Mouse (Mus musculus) liver, embryonic 16.5 days (tissue): Measurements from ENCODE around the gene Olfr847. TPM values are rescaled to one million over a fixed set of nuclear protein-coding genes. Genes with fewer than 3 reads are reported as not detected.

Source experiments
- ATAC-seq: fragments of 200-750 bp; cut with Nextera tagmentation; 2 replicates; pipeline ENCODE4 v1.8.0; 2017; ENCODE audit warnings: low read depth, mild to moderate bottlenecking, moderate number of reproducible peaks, moderate library complexity
- H3K27ac ChIP-seq: fragments of 300-500 bp; sonication (generic); 2 replicates; pipeline ENCODE4 v1.5.1; 2014; ENCODE audit warnings: mild to moderate bottlenecking, low read length
- H3K27me3 ChIP-seq: fragments of 300-500 bp; sonication (generic); 2 replicates; pipeline ENCODE4 v1.6.1; 2014; ENCODE audit warnings: low read depth, low read length, mixed read lengths; ENCODE audit not compliant: control insufficient read depth, insufficient read depth
- H3K36me3 ChIP-seq: fragments of 300-500 bp; sonication (generic); 2 replicates; pipeline ENCODE4 v1.6.1; 2014; ENCODE audit warnings: mild to moderate bottlenecking; ENCODE audit not compliant: control insufficient read depth, insufficient read depth
- H3K4me1 ChIP-seq: fragments of 300-500 bp; sonication (generic); 2 replicates; pipeline ENCODE4 v1.6.1; 2014; ENCODE audit warnings: low read depth, low read length, mixed read lengths; ENCODE audit not compliant: control insufficient read depth
- H3K4me2 ChIP-seq: fragments of 300-500 bp; sonication (generic); 2 replicates; pipeline ENCODE4 v1.6.1; 2014; ENCODE audit warnings: low read depth, low read length, mixed read lengths
- H3K4me3 ChIP-seq: fragments of 300-500 bp; sonication (generic); 2 replicates; pipeline ENCODE4 v1.5.1; 2014; ENCODE audit warnings: low read depth, mild to moderate bottlenecking, low read length
- H3K9ac ChIP-seq: fragments of 300-500 bp; sonication (generic); 2 replicates; pipeline ENCODE4 v1.6.1; 2014; ENCODE audit warnings: low read depth, low read length
- H3K9me3 ChIP-seq: fragments of 300-500 bp; sonication (generic); replicated peaks from 2 replicates; pipeline ENCODE4 v1.6.1; 2016; ENCODE audit warnings: low read length; ENCODE audit not compliant: control insufficient read depth
- WGBS: fragments of 180-500 bp; shearing (Covaris S2); extraction: QIAGEN DNeasy Blood & Tissue Kit; methylation state at CpG from one replicate; pipeline ENCODE4 v1.1.7; 2014; ENCODE audit not compliant: insufficient replicate concordance; 5-methylcytosine and 5-hydroxymethylcytosine counted together
- polyA plus RNA-seq: library from polyadenylated mRNA; unstranded; fragments of >200 nt; fragmentation: Nextera tagmentation; extraction: Ambion mirVana; gene quantifications from 2 replicates; pipeline ENCODE4 v1.2.1, GENCODE M21; 2015

Gene Olfr847
- polyA plus RNA-seq = not detected in 2 replicates

DNA sequence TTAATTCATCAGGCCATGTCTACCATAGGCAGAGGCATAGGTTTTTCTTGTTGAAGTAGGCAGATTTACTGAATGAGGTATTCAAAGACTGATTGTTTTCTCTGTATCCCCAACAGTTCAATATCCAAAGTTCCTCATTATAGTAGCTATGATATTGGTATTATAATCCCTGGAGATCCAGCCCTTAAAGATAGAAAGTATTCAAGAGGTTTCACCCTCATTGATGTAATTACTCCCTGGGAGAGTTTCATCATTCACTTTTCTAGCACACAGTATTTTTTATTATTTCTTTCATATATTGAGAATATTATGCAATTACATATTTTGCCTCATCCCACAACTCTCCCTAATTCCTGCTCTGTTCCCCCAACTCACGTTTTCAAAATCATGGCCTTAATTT lies at the start of gene Olfr847:
TSS of gene Olfr847 (minus strand) at position 101 of the 400 bp plus-strand sequence.
- H3K4me1 ChIP-seq = no peaks in the 10 kb centered on the region
- H3K4me2 ChIP-seq = no peak within 1 kb of the TSS
- H3K4me3 ChIP-seq = no peak within 1 kb of the TSS
- no peak for ATAC-seq
- no peaks in the 10 kb centered on the region for H3K9me3 ChIP-seq
- H3K27me3 ChIP-seq = no peaks in the 10 kb centered on the region
- WGBS = 35% methylated on average over 1 of the region's 1 CpGs
- H3K9ac ChIP-seq = no peak within 1 kb of the TSS
- no peaks in the 10 kb centered on the region for H3K36me3 ChIP-seq
- no peak within 1 kb of the TSS for H3K27ac ChIP-seq

DNA sequence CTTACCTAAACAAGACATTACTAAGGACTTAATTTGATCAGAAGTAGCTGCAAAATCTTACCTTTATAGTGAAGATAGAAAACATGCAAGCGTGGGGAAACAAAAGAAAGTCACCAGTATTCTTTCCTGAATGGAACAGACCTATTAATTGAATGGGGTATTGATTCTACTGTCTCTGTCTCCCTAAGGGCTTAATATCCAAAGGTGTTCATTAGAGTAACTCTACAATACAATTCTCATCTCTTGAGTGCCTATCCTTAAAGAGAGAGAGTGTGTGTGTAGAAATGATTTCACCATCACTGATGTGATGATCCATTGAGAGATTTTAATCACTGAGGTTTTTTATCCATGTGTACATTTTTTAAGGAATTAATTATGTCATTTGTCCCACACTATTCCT lies 14.6 kb downstream of the Olfr847 start, which contains the start of gene Olfr846:
TSS of gene Olfr846 (minus strand) at position 101 of the 400 bp plus-strand sequence.
- no peak for ATAC-seq
- no peaks in the 10 kb centered on the region for H3K27me3 ChIP-seq
- no peak within 1 kb of the TSS for H3K9ac ChIP-seq
- no peaks in the 10 kb centered on the region for H3K36me3 ChIP-seq
- no peak within 1 kb of the TSS for H3K4me2 ChIP-seq
- H3K4me1 ChIP-seq = no peaks in the 10 kb centered on the region
- H3K4me3 ChIP-seq = no peak within 1 kb of the TSS
- 26% methylated on average over 1 of the region's 1 CpGs for WGBS
- no peaks in the 10 kb centered on the region for H3K9me3 ChIP-seq
- no peak within 1 kb of the TSS for H3K27ac ChIP-seq

DNA sequence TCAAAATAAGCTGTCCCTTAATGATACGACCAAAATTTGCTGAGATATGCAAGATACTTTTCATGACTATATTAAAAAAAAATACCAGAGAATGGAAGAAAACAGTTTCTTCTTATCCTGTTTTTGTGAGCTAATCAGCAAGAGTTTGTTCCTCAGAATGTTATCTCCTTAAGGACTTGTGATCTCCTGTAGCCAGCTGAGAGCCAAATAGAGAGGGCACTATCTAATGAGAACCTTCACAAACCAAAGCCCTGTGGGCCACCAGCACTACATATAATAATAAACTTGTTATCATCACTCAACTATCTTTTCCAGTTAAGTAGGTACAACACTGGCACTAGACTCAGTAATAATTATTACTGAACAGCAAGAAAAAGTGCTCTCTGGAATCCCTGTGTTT lies 42.3 kb downstream of the Olfr847 start, which contains the start of gene Olfr845:
TSS of gene Olfr845 (plus strand) at position 301 of the 400 bp plus-strand sequence.
- no peak within 1 kb of the TSS for H3K4me3 ChIP-seq
- ATAC-seq = no peak
- H3K9ac ChIP-seq = no peak within 1 kb of the TSS
- no peaks in the 10 kb centered on the region for H3K9me3 ChIP-seq
- no peaks in the 10 kb centered on the region for H3K27me3 ChIP-seq
- no peaks in the 10 kb centered on the region for H3K36me3 ChIP-seq
- WGBS = 38% methylated on average over 1 of the region's 1 CpGs
- H3K4me2 ChIP-seq = no peak within 1 kb of the TSS
- no peak within 1 kb of the TSS for H3K27ac ChIP-seq
- H3K4me1 ChIP-seq = no peaks in the 10 kb centered on the region

Other genes starting within 250 kb of the Olfr847 start
- not detected in 2 replicates for gene Olfr837, start 242.4 kb downstream of the Olfr847 start, polyA plus RNA-seq
- gene Olfr839-ps1, start 201.4 kb downstream of the Olfr847 start, polyA plus RNA-seq = not detected in 2 replicates
- gene Olfr843, start 126.7 kb downstream of the Olfr847 start, polyA plus RNA-seq = not detected in 2 replicates
- gene Olfr844, start 62.3 kb downstream of the Olfr847 start, polyA plus RNA-seq = not detected in 2 replicates
- gene Olfr845, start 42.2 kb downstream of the Olfr847 start, polyA plus RNA-seq = not detected in 2 replicates
- gene Olfr846, start 14.7 kb downstream of the Olfr847 start, polyA plus RNA-seq = not detected in 2 replicates
- not detected in 2 replicates for gene Olfr849, start 61.6 kb upstream of the Olfr847 start, polyA plus RNA-seq
- not detected in 2 replicates for gene Olfr850, start 99.6 kb upstream of the Olfr847 start, polyA plus RNA-seq
- not detected in 2 replicates for gene Olfr851, start 114.6 kb upstream of the Olfr847 start, polyA plus RNA-seq
- not detected in 2 replicates for gene Olfr853, start 162.4 kb upstream of the Olfr847 start, polyA plus RNA-seq
- not detected in 2 replicates for gene Olfr854, start 188.7 kb upstream of the Olfr847 start, polyA plus RNA-seq
- gene Olfr855, start 203.9 kb upstream of the Olfr847 start, polyA plus RNA-seq = not detected in 2 replicates
- 6.9 and 7.4 TPM in 2 replicates for gene Zfp317, start 243.4 kb upstream of the Olfr847 start, polyA plus RNA-seq